Mouse (Mus musculus) NIH3T3 (cell line): ENCODE data around the gene Fbxl15.

Experiments
- DNase-seq: peaks from one replicate; pipeline ENCODE4 v3.0.0-alpha.2; 2012; ENCODE audit warnings: low read depth

Fbxl15 gene

GRCm38 (mm10) chr19:46347936-46348668 is 20.1 kb downstream of the Fbxl15 start:
- DNase-seq, result peak; percentile 63

DNA sequence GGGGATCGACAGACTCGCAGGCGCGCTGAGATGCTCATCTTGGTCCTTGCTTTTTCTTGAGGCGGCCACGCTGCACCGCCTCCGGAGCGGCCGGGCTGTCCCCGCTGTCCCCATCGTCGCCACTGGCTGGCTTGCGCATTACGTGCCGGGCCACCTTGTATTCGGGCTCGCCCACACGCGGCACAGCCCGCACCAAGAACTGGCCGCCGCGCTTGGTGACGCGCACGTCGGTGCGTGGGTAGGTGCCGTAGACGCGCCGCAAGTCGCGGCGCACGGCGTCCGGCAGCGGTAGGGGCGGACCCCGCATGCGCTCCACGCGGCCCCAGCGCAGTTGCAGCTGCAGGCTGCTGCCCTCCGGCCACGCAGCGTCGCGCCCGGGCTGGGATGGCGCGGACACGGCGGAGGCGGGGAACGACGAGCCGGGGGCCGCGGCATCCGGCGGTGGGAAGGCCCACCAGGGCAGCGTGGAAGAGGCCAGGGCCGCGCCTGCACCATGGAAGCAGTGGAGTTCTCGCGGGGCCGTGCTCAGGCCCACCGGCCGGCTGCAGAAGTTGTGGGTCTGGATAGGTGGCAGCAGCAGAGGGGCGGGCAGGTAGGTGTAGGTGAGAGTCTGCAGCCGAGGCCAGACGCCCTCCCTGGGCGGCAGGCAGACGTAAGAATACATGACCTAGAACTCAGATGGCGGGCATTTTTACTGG is 20.9 kb downstream of the Fbxl15 start:
- peak; percentile 87 for DNase-seq

GRCm38 (mm10) chr19:46349550-46349949 is 21.6 kb downstream of the Fbxl15 start:
- DNase-seq, result no peak

- no peak for DNase-seq
Measured at GRCm38 (mm10) chr19:46350168-46350932, 22.4 kb downstream of the Fbxl15 start, which contains the start of gene 2310034G01Rik. TSS of gene 2310034G01Rik (minus strand) at chr19:46350302.

- DNase-seq, result peak; percentile 71
Measured at GRCm38 (mm10) chr19:46356701-46357138, 28.7 kb downstream of the Fbxl15 start.

DNA sequence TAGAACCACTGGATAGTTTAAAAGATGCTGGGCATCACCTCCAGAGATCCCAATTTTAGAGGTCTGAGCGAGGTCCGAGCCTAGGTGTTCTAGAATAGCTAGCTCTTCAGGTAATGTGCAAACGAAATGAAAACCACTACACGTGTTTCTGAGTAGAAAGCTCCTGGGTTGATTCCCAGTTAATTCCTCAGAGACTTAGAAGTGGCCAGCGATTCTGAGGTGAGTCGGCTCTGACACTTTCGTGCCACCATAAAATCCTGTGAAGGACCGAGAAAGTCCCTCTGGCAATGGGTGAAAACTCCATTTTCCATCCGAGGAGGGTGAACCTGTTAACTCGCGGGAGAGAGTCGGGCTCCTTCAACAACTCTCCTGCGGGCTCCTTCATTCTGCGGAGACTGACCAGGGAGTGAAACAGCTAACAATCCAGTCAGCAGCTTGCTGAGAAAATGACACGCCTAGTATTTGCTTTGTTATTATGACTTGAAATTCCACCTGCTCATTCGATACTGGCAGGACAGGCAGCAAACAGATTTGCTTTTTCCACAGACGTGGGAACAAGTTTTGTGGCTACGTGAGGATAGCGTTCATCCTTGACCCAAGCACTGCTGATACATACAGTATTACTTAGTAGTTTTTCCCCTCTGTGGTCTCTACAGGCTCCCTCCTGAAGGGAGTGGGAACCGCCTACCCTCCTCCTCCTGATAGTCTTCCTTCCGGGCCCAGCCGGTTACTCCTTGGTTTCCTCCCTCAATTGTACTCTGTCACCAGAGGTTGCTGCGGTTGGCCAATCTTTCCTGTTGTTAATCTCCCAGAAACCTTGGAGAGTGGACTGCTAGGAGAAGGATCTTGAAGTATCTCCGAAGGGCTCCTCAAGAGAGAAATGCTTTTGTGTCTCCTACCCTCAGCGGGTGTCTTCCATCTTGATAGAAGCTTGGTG is 29.6 kb downstream of the Fbxl15 start:
- DNase-seq, result no peak

- no peak for DNase-seq
Measured at GRCm38 (mm10) chr19:46358381-46358780, 30.4 kb downstream of the Fbxl15 start.

DNA sequence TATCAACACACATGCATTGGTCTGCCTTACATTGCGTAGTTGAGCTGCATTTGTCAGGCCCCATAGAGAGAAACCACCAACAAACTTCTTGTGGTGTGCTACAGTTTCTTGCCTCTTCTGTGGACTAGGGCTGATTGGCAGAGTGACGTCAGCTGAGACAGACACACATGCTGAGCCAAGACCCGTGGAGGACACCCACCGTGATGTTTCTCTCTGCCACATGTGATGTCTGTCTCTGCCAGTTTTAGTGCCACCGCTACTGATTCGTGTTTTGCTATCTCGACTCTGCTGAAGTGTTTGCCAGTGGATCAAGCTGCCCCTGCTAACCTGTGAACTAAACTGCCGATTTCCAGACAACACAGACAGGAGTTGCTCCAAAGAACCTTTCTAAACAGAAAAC is 34.1 kb downstream of the Fbxl15 start:
- no peak for DNase-seq

GRCm38 (mm10) chr19:46363294-46364009 is 35.5 kb downstream of the Fbxl15 start:
- DNase-seq, result no peak

DNA sequence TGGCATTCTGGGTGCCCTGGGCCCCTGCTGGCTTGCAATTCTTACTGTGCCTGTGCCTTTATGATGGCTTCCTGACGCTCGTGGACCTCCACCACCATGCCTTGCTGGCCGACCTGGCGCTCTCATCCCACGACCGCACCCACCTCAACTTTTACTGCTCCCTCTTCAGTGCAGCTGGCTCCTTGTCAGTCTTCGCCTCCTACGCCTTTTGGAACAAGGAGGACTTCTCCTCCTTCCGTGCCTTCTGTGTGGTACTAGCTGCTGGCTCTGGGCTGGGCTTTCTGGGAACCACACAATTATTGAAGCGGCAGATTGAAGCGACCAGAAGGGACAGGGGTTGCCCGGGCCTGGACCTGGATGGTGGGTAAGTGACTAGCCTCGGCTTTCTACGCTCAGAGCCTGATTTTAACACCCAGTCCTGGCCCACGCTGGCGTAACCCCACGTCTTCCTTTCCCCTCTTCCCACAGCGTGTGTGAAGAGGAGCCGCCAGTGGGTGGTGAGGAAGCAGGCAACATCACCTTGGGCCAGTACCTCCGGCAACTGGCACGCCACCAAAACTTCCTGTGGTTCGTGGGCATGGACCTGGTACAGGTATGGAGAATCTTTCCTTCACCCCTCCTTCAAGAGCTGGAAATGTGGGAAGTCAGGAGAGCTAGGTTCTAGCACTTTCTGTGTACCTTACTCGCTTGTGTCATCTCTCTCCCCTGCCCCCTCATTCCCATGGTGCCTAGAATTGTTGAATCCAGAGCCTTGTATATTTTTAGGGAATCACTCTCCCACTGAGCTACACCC is 40.0 kb downstream of the Fbxl15 start:
- DNase-seq, result no peak

DNA sequence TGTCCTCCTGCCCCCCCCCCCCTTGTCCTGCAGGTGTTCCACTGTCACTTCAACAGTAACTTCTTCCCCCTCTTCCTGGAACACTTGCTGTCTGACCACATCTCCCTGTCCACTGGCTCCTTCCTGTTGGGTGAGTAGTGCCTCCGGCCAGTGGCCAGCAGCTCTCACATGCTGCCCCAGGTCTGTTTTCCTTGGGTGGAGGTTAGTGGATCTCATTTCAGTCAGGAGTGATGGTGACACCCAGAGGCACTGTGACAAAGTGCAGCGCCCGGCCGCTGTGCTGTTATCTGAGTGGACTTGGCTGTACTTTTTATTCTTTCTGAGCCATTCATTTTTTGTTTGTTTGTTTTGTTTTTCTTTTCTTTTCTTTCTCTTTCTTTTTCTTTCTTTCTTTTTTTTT is 41.2 kb downstream of the Fbxl15 start:
- DNase-seq, result peak; percentile 91

DNA sequence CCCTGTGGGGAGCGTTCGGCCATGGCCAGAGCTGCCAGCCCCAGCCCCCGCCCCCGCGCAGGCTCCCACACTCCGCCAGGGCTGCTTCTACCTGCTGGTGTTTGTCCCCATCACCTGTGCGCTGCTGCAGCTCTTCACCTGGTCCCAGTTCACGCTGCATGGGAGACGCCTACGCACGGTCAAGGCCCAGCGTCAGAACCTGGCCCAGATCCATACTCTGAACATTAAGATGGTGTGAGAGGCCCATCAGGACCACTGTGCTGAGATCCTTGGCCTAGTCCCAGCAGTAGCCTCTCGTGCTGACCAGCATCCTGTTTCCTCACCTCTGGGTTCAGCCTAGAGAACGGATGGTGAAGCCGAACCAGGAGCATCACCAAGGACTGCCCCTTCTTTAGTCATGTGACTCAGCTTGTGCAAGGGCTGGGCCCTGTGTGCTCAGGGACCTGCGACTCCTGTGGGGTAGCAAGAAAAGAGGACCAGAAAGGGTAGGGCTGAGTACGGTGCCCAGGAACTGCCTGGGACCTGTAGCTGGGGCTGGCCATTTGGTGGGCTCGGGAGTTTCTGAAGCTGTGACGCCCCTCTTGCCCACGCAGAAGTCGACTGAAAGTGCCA is 46.6 kb downstream of the Fbxl15 start:
- peak; percentile 37 for DNase-seq

GRCm38 (mm10) chr19:46375489-46375888 is 47.5 kb downstream of the Fbxl15 start:
- peak; percentile 73 for DNase-seq

GRCm38 (mm10) chr19:46375891-46376290 is 47.9 kb downstream of the Fbxl15 start:
- no peak for DNase-seq
